Mouse (Mus musculus): ENCODE measurements around the gene Kcnip2.

DNA sequence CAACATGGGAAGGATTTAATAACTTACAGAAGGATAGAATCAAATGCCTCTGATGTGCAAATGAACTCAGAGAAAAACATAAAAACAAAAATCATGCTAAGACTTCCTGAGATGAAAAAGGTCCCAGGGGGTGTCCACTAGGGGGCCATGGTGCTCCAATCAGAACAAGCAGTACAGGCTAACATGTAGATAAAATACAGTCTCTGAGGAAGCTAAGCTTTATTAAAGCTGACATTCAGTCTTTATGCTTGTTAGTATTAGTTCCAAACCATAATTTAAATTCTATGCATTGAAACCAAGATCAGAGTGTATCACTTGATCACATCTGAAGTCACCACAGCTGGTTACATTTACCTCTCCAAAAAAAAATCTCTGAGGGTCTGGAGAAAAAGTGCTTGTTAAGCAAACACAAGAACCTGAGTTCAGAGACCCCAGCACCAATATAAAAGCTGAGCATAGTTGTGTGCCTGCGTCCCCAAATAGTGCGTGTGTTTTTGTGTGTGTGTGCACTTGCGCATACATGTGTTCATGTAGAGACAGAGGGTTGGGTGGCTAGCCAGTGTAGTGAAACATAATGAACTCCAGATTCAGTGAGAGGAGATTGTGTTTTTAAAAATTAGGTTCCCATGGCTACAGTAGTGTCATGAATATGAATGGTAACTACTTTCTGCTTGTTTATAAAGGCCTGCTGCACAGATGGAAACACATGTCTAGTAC is 31.3 kb upstream of the Kcnip2 start:
- peak; percentile 68 for TF ChIP-seq CTCF (IDR thresholded peaks at IDR 0.05; ENCODE audit: low read depth)
- no peak for TF ChIP-seq EP300 (optimal IDR thresholded peaks at IDR 0.05)

Data from stomach, postnatal 0 days (tissue).